Mouse (Mus musculus) kidney, adult 2 months (tissue): Measurements from ENCODE around the gene Ttc28.

Source experiments
- CTCF ChIP-seq: fragments of 200-500 bp; conservative IDR thresholded peaks from 2 replicates; pipeline ENCODE4 v1.5.1; 2011; ENCODE audit warnings: low read depth, mild to moderate bottlenecking, control low read depth, low read length, moderate library complexity, mixed read lengths; ENCODE audit not compliant: insufficient read depth, insufficient read length
- POLR2A ChIP-seq: fragments of 200-500 bp; IDR thresholded peaks from one replicate; pipeline ENCODE4 v1.6.1; 2011; ENCODE audit warnings: low read depth, low read length, control low read depth

DNA sequence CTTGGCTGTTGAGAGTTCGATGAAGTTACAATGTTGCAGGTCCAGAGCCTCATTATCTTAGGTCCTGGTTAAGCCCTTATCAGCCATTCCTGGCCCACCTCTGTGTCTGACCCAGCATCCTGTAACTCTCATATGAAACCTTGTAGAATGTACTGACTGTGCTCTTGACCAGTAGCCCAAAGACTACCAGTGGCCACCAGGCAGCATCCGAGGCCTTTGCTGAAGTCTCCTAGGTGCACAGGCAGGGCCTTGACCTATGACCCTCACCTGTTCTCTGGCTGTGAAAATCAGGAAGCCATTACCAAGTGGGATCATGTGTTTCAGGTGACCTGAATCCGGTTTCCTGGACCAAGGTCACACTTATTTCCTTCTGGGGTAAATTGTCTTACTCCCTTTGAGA lies 183.6 kb downstream of the Ttc28 start:
- TF ChIP-seq POLR2A: no peak
- no peak for TF ChIP-seq CTCF
